Mouse (Mus musculus): ENCODE measurements around the gene Gm20388. TPM values are rescaled to one million over a fixed set of nuclear protein-coding genes. Genes with fewer than 3 reads are reported as not detected.

The Gm20388 gene
- polyA plus RNA-seq, 1 experiment from 2014 or later, result not detected

DNA sequence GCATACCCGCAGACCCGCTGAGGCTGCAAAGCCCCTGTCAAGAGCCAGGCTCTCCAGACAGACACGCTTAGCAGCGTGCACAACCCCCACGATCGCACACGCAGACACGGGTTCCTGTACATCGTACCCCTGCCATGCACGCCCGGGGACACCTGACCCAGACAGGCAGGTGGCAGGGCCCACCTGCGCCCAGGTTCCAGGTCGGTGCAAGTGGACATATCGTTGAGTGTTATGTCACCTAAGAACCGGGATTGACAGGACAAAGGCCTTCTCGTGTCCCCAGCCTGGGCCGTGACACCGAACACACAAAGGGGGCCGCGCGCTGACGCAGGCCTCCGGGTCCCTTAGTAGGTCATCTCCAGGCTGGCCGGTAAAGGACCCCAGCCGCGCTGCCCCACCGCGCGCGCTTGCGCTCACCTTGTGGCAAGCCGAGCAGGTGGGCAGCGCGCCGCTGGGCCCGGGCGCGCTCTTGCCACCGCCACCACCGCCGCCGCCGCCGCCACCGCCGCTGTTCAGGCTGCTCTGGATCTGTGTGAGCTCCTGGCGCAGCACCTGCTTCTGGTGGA is 1740.8 kb downstream of the Gm20388 start:
- peak overlapping the region; percentile 61 for H3K4me3 ChIP-seq (ENCODE audit: low read length)
- no peaks in the 10 kb centered on the region for H3K9me3 ChIP-seq (ENCODE audit: control insufficient read depth, low read length)
- H3K36me3 ChIP-seq (ENCODE audit: control insufficient read depth, insufficient read depth, low read length), result peaks cover 5% of the 10 kb centered on the region; the same call in 1 of the 2 replicates
- H3K27me3 ChIP-seq (ENCODE audit: control insufficient read depth, insufficient read depth, low read length), result no peaks in the 10 kb centered on the region
- peak overlapping the region; percentile 79 for H3K9ac ChIP-seq (ENCODE audit: low read depth, low read length)
- no peak for ATAC-seq (ENCODE audit: low FRiP score, low TSS enrichment)
- WGBS, result 17% methylated on average over 40 of the region's 47 CpGs
- peaks cover 39% of the 10 kb centered on the region for H3K4me1 ChIP-seq (ENCODE audit: control insufficient read depth, insufficient read depth, low read length)
- peak overlapping the region; percentile 98 for H3K4me2 ChIP-seq (replicated peaks; ENCODE audit: low read depth, low read length)
- H3K27ac ChIP-seq (ENCODE audit: low read depth, low read length), result no peak overlapping the region

DNA sequence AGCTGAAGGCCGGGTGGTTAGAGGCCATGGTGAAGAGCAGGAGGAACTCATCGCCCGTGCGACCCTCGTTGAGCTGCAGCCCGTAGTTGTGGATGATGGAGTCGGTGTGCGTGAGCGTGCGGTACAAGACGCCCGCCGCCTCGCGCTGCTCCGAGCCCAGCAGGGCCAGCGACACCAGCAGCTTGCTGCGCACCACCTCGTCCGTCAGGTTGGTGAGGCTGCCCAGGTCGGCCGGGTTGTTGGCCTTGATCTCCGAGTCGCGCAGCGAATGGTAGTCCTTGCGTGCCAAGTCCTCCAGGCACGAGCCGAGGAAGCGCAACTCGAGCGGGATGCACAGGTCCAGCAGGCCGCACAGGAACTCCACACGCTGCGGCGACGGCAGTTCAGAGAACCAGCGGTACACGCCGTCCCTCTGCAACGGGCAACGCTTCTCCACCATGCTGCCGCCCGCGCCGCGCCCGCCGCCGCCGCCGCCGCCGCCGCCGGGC is 1741.3 kb downstream of the Gm20388 start:
- Histone ChIP-seq H3K36me3 (ENCODE audit: control insufficient read depth, insufficient read depth, low read length) (peaks cover 5% of the 10 kb centered on the region; the same call in 1 of the 2 replicates), H3K4me3 (ENCODE audit: low read length) (peak overlapping the region; percentile 61), H3K4me1 (ENCODE audit: control insufficient read depth, insufficient read depth, low read length) (peaks cover 39% of the 10 kb centered on the region), H3K27ac (ENCODE audit: low read depth, low read length) (no peak overlapping the region), H3K27me3 (ENCODE audit: control insufficient read depth, insufficient read depth, low read length) (no peaks in the 10 kb centered on the region), H3K9ac (ENCODE audit: low read depth, low read length) (peak overlapping the region; percentile 79), H3K4me2 (replicated peaks; ENCODE audit: low read depth, low read length) (peak overlapping the region; percentile 98), H3K9me3 (ENCODE audit: control insufficient read depth, low read length) (no peaks in the 10 kb centered on the region)
- under 1% methylated on average over 48 of the region's 56 CpGs for WGBS
- ATAC-seq (ENCODE audit: low FRiP score, low TSS enrichment), result no peak

DNA sequence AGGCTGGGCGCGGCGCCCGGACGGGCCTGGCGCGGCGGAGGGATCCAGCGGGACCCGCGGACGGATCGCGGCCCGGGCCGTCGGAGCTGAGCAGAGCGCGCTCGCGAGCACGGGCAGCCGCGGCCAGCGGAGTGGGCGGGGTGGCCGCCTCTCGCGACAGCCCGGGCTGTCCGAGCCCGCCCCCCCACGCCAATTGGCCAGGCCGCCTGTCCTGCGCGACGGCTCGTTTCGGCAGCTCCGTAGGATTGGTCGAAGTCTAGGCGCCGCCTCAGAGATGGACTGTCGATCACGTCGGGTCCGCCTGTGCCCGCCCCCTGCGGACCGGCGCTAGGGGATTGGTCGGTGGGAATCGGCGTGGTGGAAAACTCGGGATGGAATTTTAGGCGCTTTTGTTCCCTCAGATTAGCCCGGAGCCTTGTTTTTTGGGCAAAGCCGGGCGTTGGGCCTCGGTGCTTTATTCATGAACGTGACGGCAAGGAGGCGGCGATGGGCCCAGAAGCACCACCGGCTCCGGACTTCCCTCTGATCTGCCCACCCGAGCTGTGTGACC is 1742.2 kb downstream of the Gm20388 start, which contains the start of gene Zcchc14:
Gene Zcchc14 (minus strand): TSS at position 128 of the 550 bp plus-strand sequence.
- H3K4me2 ChIP-seq (replicated peaks; ENCODE audit: low read depth, low read length), result peak within 1 kb of the TSS; percentile 98
- H3K4me3 ChIP-seq (ENCODE audit: low read length), result peak within 1 kb of the TSS; percentile 61
- no peaks in the 10 kb centered on the region for H3K27me3 ChIP-seq (ENCODE audit: control insufficient read depth, insufficient read depth, low read length)
- peaks cover 35% of the 10 kb centered on the region for H3K4me1 ChIP-seq (ENCODE audit: control insufficient read depth, insufficient read depth, low read length)
- WGBS, result under 1% methylated on average over 51 of the region's 67 CpGs
- peak within 1 kb of the TSS; percentile 92 for H3K9ac ChIP-seq (ENCODE audit: low read depth, low read length)
- peak; percentile 99 for ATAC-seq (ENCODE audit: low FRiP score, low TSS enrichment)
- H3K36me3 ChIP-seq (ENCODE audit: control insufficient read depth, insufficient read depth, low read length), result peaks cover 5% of the 10 kb centered on the region; the same call in 1 of the 2 replicates
- H3K27ac ChIP-seq (ENCODE audit: low read depth, low read length), result peak within 1 kb of the TSS; percentile 92
- no peaks in the 10 kb centered on the region for H3K9me3 ChIP-seq (ENCODE audit: control insufficient read depth, low read length)

DNA sequence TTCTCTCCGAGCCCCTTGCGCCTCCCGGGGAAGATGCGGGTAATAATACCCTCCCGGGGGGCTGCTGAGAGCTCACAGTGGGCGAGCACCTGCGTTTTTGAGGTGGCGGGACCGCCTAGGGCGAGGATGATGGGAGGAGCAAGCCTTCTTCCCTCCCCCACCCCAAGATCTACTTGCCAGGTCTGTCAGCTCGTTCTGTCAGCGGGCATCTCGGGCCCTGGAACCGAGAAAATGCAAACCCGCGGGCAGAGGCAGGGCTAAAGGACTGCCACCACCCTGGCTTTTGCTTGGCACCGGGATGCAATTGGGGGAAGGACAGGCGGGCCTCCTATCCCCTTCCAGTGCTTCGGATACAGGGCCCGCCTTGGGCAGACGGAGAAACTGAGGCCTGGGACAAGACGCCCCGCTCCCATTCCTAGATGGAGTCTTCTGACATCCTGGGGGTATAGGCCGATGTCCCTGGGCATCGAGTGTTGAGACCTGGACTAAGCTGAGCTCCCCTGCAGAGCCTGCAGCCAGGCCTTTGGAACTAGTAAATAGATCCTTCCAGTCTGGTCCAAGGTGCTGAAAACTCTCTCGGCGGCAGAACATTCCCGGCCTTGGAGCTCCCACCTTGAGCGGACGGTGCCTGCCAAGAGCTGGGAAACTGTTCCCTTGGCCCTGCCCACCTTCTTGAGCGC is 1742.8 kb downstream of the Gm20388 start:
- peaks cover 2% of the 10 kb centered on the region; the same call in 1 of the 2 replicates for H3K36me3 ChIP-seq (ENCODE audit: control insufficient read depth, insufficient read depth, low read length)
- WGBS, result 2% methylated on average over 31 of the region's 31 CpGs
- H3K9me3 ChIP-seq (ENCODE audit: control insufficient read depth, low read length), result no peaks in the 10 kb centered on the region
- no peak; the same call in 1 of the 2 replicates for ATAC-seq (ENCODE audit: low FRiP score, low TSS enrichment)
- H3K4me2 ChIP-seq (replicated peaks; ENCODE audit: low read depth, low read length), result peak overlapping the region; percentile 97
- H3K4me1 ChIP-seq (ENCODE audit: control insufficient read depth, insufficient read depth, low read length), result peaks cover 31% of the 10 kb centered on the region
- peak overlapping the region; percentile 82 for H3K9ac ChIP-seq (ENCODE audit: low read depth, low read length)
- H3K27ac ChIP-seq (ENCODE audit: low read depth, low read length), result peak overlapping the region; percentile 92
- no peaks in the 10 kb centered on the region for H3K27me3 ChIP-seq (ENCODE audit: control insufficient read depth, insufficient read depth, low read length)
- H3K4me3 ChIP-seq (ENCODE audit: low read length), result peak overlapping the region; percentile 61

DNA sequence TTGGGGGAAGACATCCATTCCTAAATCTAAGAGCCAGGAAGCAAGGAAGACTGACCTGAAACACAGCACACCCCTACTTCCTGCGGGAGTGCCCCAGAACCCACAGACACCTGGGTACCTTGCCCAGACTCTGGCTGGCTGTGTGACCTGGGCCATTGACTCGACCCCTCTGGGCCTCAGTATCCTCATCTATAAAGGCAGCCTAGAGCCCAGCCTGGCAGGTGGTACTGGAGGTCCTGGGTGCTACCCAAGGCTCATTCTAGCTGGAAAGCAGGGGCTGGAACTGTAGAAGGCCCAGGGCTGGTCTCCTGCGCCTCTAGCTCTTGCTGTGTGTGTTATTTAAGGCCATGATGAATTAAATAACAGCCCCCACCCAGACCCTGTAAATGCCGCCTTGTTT is 1743.5 kb downstream of the Gm20388 start:
- Histone ChIP-seq H3K9me3 (ENCODE audit: control insufficient read depth, low read length) (no peaks in the 10 kb centered on the region), H3K4me3 (ENCODE audit: low read length) (peak overlapping the region; percentile 61), H3K9ac (ENCODE audit: low read depth, low read length) (peak overlapping the region; percentile 82), H3K27me3 (ENCODE audit: control insufficient read depth, insufficient read depth, low read length) (no peaks in the 10 kb centered on the region), H3K4me1 (ENCODE audit: control insufficient read depth, insufficient read depth, low read length) (peaks cover 24% of the 10 kb centered on the region), H3K36me3 (ENCODE audit: control insufficient read depth, insufficient read depth, low read length) (no peaks in the 10 kb centered on the region), H3K4me2 (replicated peaks; ENCODE audit: low read depth, low read length) (peak overlapping the region; percentile 97), H3K27ac (ENCODE audit: low read depth, low read length) (no peak overlapping the region)
- ATAC-seq (ENCODE audit: low FRiP score, low TSS enrichment), result no peak
- 86% methylated on average over 4 of the region's 4 CpGs for WGBS

DNA sequence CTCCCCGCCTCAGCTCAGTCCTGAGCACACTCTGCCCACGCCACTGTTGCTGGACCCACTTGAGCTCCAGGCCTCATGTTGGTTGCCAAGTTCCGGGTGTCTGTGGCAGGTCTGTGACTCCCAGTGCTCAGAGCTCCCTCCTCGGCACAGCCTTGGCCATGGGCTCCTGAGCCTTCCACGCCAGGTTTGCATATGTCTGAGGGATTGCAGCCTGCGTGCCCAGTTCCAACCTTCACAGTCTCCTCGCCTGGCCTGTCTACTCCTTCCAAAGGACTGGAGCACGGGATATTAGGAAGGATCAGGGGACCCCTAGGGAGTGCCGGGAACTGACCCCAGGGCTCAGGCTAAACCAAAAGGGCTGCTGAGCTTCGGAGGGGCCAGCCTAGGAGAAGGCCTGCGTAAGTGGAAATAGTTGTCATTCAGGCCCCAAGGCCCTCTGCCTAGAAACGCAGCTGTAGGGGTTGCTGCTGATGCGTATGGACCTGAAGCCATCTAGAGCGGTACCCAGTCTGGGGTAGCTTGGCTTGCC is 1744.4 kb downstream of the Gm20388 start:
- H3K36me3 ChIP-seq (ENCODE audit: control insufficient read depth, insufficient read depth, low read length), result no peaks in the 10 kb centered on the region
- no peak overlapping the region for H3K27ac ChIP-seq (ENCODE audit: low read depth, low read length)
- H3K4me1 ChIP-seq (ENCODE audit: control insufficient read depth, insufficient read depth, low read length), result peaks cover 17% of the 10 kb centered on the region
- H3K4me2 ChIP-seq (replicated peaks; ENCODE audit: low read depth, low read length), result no peak overlapping the region
- ATAC-seq (ENCODE audit: low FRiP score, low TSS enrichment), result no peak
- no peaks in the 10 kb centered on the region for H3K9me3 ChIP-seq (ENCODE audit: control insufficient read depth, low read length)
- H3K9ac ChIP-seq (ENCODE audit: low read depth, low read length), result no peak overlapping the region
- H3K27me3 ChIP-seq (ENCODE audit: control insufficient read depth, insufficient read depth, low read length), result no peaks in the 10 kb centered on the region
- no peak overlapping the region for H3K4me3 ChIP-seq (ENCODE audit: low read length)
- WGBS, result 86% methylated on average over 14 of the region's 14 CpGs

DNA sequence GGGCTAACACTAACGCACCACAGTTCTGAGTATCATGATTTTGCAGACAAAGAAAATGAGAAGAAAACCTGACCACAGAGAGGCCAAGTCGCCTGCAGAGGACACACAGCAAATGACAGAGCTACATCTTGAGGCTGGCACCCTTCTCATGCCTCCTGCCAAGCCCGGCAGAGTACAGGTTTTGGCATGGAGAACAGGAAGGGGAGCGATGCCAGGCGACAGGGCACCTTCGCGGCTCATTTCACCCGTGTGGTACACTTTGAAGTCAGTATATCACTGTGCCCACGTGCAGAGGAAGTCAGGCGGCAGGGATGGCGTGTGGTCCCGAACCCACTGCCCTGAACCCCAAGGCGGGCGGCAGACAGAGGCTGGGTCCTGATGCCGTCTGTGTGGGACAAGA is 1750.0 kb downstream of the Gm20388 start:
- Histone ChIP-seq H3K9me3 (ENCODE audit: control insufficient read depth, low read length) (no peaks in the 10 kb centered on the region), H3K27ac (ENCODE audit: low read depth, low read length) (no peak overlapping the region), H3K36me3 (ENCODE audit: control insufficient read depth, insufficient read depth, low read length) (no peaks in the 10 kb centered on the region), H3K4me2 (replicated peaks; ENCODE audit: low read depth, low read length) (no peak overlapping the region), H3K27me3 (ENCODE audit: control insufficient read depth, insufficient read depth, low read length) (no peaks in the 10 kb centered on the region), H3K9ac (ENCODE audit: low read depth, low read length) (no peak overlapping the region), H3K4me1 (ENCODE audit: control insufficient read depth, insufficient read depth, low read length) (peaks cover 11% of the 10 kb centered on the region), H3K4me3 (ENCODE audit: low read length) (no peak overlapping the region)
- ATAC-seq (ENCODE audit: low FRiP score, low TSS enrichment), result no peak
- 67% methylated on average over 15 of the region's 15 CpGs for WGBS

DNA sequence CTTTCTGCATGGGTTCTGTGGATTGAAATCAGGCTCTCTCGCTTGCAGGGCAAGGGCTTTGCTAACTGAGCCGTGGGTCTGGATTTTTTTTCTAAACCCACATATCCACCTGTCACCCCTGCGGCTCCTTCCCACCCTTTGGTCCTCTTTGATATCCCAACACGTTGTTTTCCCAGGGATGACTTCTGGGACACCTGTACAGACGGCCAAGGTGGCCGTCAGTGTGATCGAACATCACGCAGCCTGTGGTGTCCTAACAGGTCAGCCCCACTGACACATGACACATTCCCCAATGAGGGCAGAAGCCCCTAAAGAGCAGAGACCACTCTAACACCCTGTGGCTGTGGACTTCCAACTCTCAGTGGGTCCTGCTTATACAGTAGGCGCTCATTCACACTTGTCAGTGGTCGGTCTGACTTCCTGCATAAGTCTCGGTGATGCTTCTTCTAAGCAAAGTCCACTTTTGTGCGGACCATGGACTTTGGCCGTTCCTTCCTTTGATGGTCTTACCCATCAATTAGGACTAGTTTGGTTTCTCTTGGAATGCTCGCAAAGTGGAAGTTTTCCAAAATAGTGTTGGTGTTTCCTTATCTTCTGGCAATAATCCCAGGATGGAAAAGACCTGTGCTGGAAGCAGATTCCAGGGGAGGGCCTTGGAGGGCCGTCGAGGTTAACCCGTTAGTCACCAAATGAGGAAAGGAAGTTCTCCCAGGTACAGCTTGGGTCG is 1751.2 kb downstream of the Gm20388 start:
- WGBS, result 74% methylated on average over 18 of the region's 18 CpGs
- H3K27me3 ChIP-seq (ENCODE audit: control insufficient read depth, insufficient read depth, low read length), result no peaks in the 10 kb centered on the region
- peaks cover 11% of the 10 kb centered on the region for H3K4me1 ChIP-seq (ENCODE audit: control insufficient read depth, insufficient read depth, low read length)
- H3K9ac ChIP-seq (ENCODE audit: low read depth, low read length), result no peak overlapping the region
- H3K9me3 ChIP-seq (ENCODE audit: control insufficient read depth, low read length), result no peaks in the 10 kb centered on the region
- H3K27ac ChIP-seq (ENCODE audit: low read depth, low read length), result no peak overlapping the region
- no peaks in the 10 kb centered on the region for H3K36me3 ChIP-seq (ENCODE audit: control insufficient read depth, insufficient read depth, low read length)
- no peak overlapping the region for H3K4me2 ChIP-seq (replicated peaks; ENCODE audit: low read depth, low read length)
- H3K4me3 ChIP-seq (ENCODE audit: low read length), result no peak overlapping the region
- ATAC-seq (ENCODE audit: low FRiP score, low TSS enrichment), result no peak
